Mouse (Mus musculus) kidney, postnatal 14 days (tissue): ENCODE measurements around the gene Lmna.

ENCODE experiments used
- DNase-seq: peaks from one replicate; pipeline ENCODE4 v3.0.0; 2022; ENCODE audit warnings: mixed read lengths

Lmna gene

GRCm38 (mm10) chr3:88518411-88518810 is 8.7 kb upstream of the Lmna start:
- DNase-seq, result no peak

GRCm38 (mm10) chr3:88516407-88516806 is 6.7 kb upstream of the Lmna start:
- no peak for DNase-seq

- no peak for DNase-seq
These were observed 5.3 kb upstream of the Lmna start for GRCm38 (mm10) chr3:88515095-88515386.

- DNase-seq, result no peak
These were observed 4.7 kb upstream of the Lmna start for GRCm38 (mm10) chr3:88514231-88515094.

GRCm38 (mm10) chr3:88513546-88514115 is 3.9 kb upstream of the Lmna start:
- DNase-seq, result no peak

- no peak for DNase-seq
These were observed 3.3 kb upstream of the Lmna start for GRCm38 (mm10) chr3:88512896-88513545.

GRCm38 (mm10) chr3:88512141-88512895 is 2.6 kb upstream of the Lmna start:
- DNase-seq, result no peak

GRCm38 (mm10) chr3:88511559-88511958 is 1.8 kb upstream of the Lmna start:
- no peak for DNase-seq

- DNase-seq, result no peak
These were observed 899 bp upstream of the Lmna start for GRCm38 (mm10) chr3:88510421-88511289.

- DNase-seq, result no peak
These were observed 506 bp downstream of the Lmna start for GRCm38 (mm10) chr3:88509250-88509649.

- DNase-seq, result no peak
These were observed 4.0 kb downstream of the Lmna start for GRCm38 (mm10) chr3:88505765-88506164.

GRCm38 (mm10) chr3:88505081-88505480 is 4.7 kb downstream of the Lmna start:
- DNase-seq, result no peak

- no peak for DNase-seq
These were observed 5.6 kb downstream of the Lmna start for GRCm38 (mm10) chr3:88503881-88504746.

- no peak for DNase-seq
These were observed 6.3 kb downstream of the Lmna start for GRCm38 (mm10) chr3:88503505-88503863.

- DNase-seq, result peak; percentile 93
These were observed 6.9 kb downstream of the Lmna start for GRCm38 (mm10) chr3:88502641-88503504.

- DNase-seq, result peak; percentile 59
These were observed 7.7 kb downstream of the Lmna start for GRCm38 (mm10) chr3:88502031-88502571.

GRCm38 (mm10) chr3:88501366-88502030 is 8.3 kb downstream of the Lmna start:
- DNase-seq, result no peak

GRCm38 (mm10) chr3:88500655-88501365 is 8.9 kb downstream of the Lmna start:
- peak; percentile 74 for DNase-seq

GRCm38 (mm10) chr3:88500087-88500486 is 9.7 kb downstream of the Lmna start:
- DNase-seq, result no peak
